Mouse (Mus musculus): Measurements from ENCODE around the gene Agrn. TPM values are rescaled to one million over a fixed set of nuclear protein-coding genes. Genes with fewer than 3 reads are reported as not detected.

Agrn gene
- total and polyA plus RNA-seq, 3 experiments = 24.3 to 50.4 (median 26.9) TPM

GRCm38 (mm10) chr4:156135112-156135511 lies 62.2 kb downstream of the Agrn start:
- no peaks in the 10 kb centered on the region for H3K36me3 ChIP-seq (ENCODE audit: control insufficient read depth, insufficient read depth, low read length)
- no peaks in the 10 kb centered on the region for H3K79me2 ChIP-seq (replicated peaks; ENCODE audit: control insufficient read depth, insufficient read depth, low read length)
- H3K27ac ChIP-seq = no peak overlapping the region
- no peak overlapping the region for H3K4me3 ChIP-seq
- TF ChIP-seq CTCF (IDR thresholded peaks at IDR 0.05) (no peak), POLR2A (IDR thresholded peaks at IDR 0.05; ENCODE audit: insufficient read depth, low read depth, low read length) (no peak), EP300 (IDR thresholded peaks at IDR 0.05; ENCODE audit: insufficient read depth, low read depth, low read length) (no peak)
- intact Hi-C loops (cut with DNase I) = no loop called here
- DNase-seq = no peak
- H3K9ac ChIP-seq (ENCODE audit: low read depth, low read length) = no peak overlapping the region
- no peaks in the 10 kb centered on the region for H3K4me1 ChIP-seq (ENCODE audit: control insufficient read depth, insufficient read depth, low read length)
- H3K27me3 ChIP-seq (ENCODE audit: control insufficient read depth, insufficient read depth, low read length) = no peaks in the 10 kb centered on the region
- WGBS = 90% methylated on average over 13 of the region's 13 CpGs

- H3K4me3 ChIP-seq = no peak overlapping the region
- H3K79me2 ChIP-seq (replicated peaks; ENCODE audit: control insufficient read depth, insufficient read depth, low read length) = no peaks in the 10 kb centered on the region
- TF ChIP-seq CTCF (IDR thresholded peaks at IDR 0.05) (no peak), POLR2A (IDR thresholded peaks at IDR 0.05; ENCODE audit: insufficient read depth, low read depth, low read length) (no peak), EP300 (IDR thresholded peaks at IDR 0.05; ENCODE audit: insufficient read depth, low read depth, low read length) (no peak)
- H3K9ac ChIP-seq (ENCODE audit: low read depth, low read length) = no peak overlapping the region
- WGBS = 79% methylated on average over 12 of the region's 12 CpGs
- peak overlapping the region; percentile 20; the same call in 1 of the 2 replicates for H3K27ac ChIP-seq
- no peaks in the 10 kb centered on the region for H3K4me1 ChIP-seq (ENCODE audit: control insufficient read depth, insufficient read depth, low read length)
- no peak for DNase-seq
- no peaks in the 10 kb centered on the region for H3K27me3 ChIP-seq (ENCODE audit: control insufficient read depth, insufficient read depth, low read length)
- H3K36me3 ChIP-seq (ENCODE audit: control insufficient read depth, insufficient read depth, low read length) = no peaks in the 10 kb centered on the region
- intact Hi-C loops (cut with DNase I) = no loop called here
Measured at GRCm38 (mm10) chr4:156133943-156134605, 63.2 kb downstream of the Agrn start.

GRCm38 (mm10) chr4:156133334-156133733 lies 64.0 kb downstream of the Agrn start:
- intact Hi-C loops (cut with DNase I) = no loop called here
- Histone ChIP-seq H3K4me3 (no peak overlapping the region), H3K79me2 (replicated peaks; ENCODE audit: control insufficient read depth, insufficient read depth, low read length) (no peaks in the 10 kb centered on the region), H3K36me3 (ENCODE audit: control insufficient read depth, insufficient read depth, low read length) (no peaks in the 10 kb centered on the region), H3K27me3 (ENCODE audit: control insufficient read depth, insufficient read depth, low read length) (no peaks in the 10 kb centered on the region), H3K27ac (no peak overlapping the region; the same call in none of the 2 replicates), H3K9ac (ENCODE audit: low read depth, low read length) (no peak overlapping the region), H3K4me1 (ENCODE audit: control insufficient read depth, insufficient read depth, low read length) (no peaks in the 10 kb centered on the region)
- 62% methylated on average over 5 of the region's 5 CpGs for WGBS
- TF ChIP-seq POLR2A (IDR thresholded peaks at IDR 0.05; ENCODE audit: insufficient read depth, low read depth, low read length) (no peak), CTCF (IDR thresholded peaks at IDR 0.05) (no peak), EP300 (IDR thresholded peaks at IDR 0.05; ENCODE audit: insufficient read depth, low read depth, low read length) (no peak)
- no peak for DNase-seq

GRCm38 (mm10) chr4:156130940-156131339 lies 66.3 kb downstream of the Agrn start:
- WGBS = 85% methylated on average over 10 of the region's 10 CpGs
- no peaks in the 10 kb centered on the region for H3K36me3 ChIP-seq (ENCODE audit: control insufficient read depth, insufficient read depth, low read length)
- no peak overlapping the region for H3K4me3 ChIP-seq
- H3K27ac ChIP-seq = no peak overlapping the region
- no peaks in the 10 kb centered on the region for H3K79me2 ChIP-seq (replicated peaks; ENCODE audit: control insufficient read depth, insufficient read depth, low read length)
- H3K9ac ChIP-seq (ENCODE audit: low read depth, low read length) = no peak overlapping the region
- DNase-seq = no peak
- H3K27me3 ChIP-seq (ENCODE audit: control insufficient read depth, insufficient read depth, low read length) = no peaks in the 10 kb centered on the region
- intact Hi-C loops (cut with DNase I) = no loop called here
- no peak for TF ChIP-seq CTCF (IDR thresholded peaks at IDR 0.05)
- TF ChIP-seq EP300 (IDR thresholded peaks at IDR 0.05; ENCODE audit: insufficient read depth, low read depth, low read length) = no peak
- no peak for TF ChIP-seq POLR2A (IDR thresholded peaks at IDR 0.05; ENCODE audit: insufficient read depth, low read depth, low read length)
- no peaks in the 10 kb centered on the region for H3K4me1 ChIP-seq (ENCODE audit: control insufficient read depth, insufficient read depth, low read length)

GRCm38 (mm10) chr4:156130436-156130835 lies 66.9 kb downstream of the Agrn start, which contains the start of gene Rnf223:
TSS of gene Rnf223 (plus strand) at chr4:156130513.
- Histone ChIP-seq H3K36me3 (ENCODE audit: control insufficient read depth, insufficient read depth, low read length) (no peaks in the 10 kb centered on the region), H3K9ac (ENCODE audit: low read depth, low read length) (no peak within 1 kb of the TSS), H3K27me3 (ENCODE audit: control insufficient read depth, insufficient read depth, low read length) (no peaks in the 10 kb centered on the region), H3K27ac (no peak within 1 kb of the TSS), H3K79me2 (replicated peaks; ENCODE audit: control insufficient read depth, insufficient read depth, low read length) (no peaks in the 10 kb centered on the region), H3K4me3 (no peak within 1 kb of the TSS), H3K4me1 (ENCODE audit: control insufficient read depth, insufficient read depth, low read length) (no peaks in the 10 kb centered on the region)
- WGBS = 82% methylated on average over 15 of the region's 15 CpGs
- TF ChIP-seq EP300 (IDR thresholded peaks at IDR 0.05; ENCODE audit: insufficient read depth, low read depth, low read length) = no peak
- TF ChIP-seq POLR2A (IDR thresholded peaks at IDR 0.05; ENCODE audit: insufficient read depth, low read depth, low read length) = no peak
- no peak for TF ChIP-seq CTCF (IDR thresholded peaks at IDR 0.05)
- intact Hi-C loops (cut with DNase I) = no loop called here
- DNase-seq = no peak

GRCm38 (mm10) chr4:156128746-156129145 lies 68.5 kb downstream of the Agrn start:
- WGBS = 47% methylated on average over 5 of the region's 5 CpGs
- DNase-seq = no peak
- H3K4me1 ChIP-seq (ENCODE audit: control insufficient read depth, insufficient read depth, low read length) = no peaks in the 10 kb centered on the region
- no peaks in the 10 kb centered on the region for H3K79me2 ChIP-seq (replicated peaks; ENCODE audit: control insufficient read depth, insufficient read depth, low read length)
- no peak overlapping the region for H3K9ac ChIP-seq (ENCODE audit: low read depth, low read length)
- TF ChIP-seq POLR2A (IDR thresholded peaks at IDR 0.05; ENCODE audit: insufficient read depth, low read depth, low read length) = no peak
- TF ChIP-seq EP300 (IDR thresholded peaks at IDR 0.05; ENCODE audit: insufficient read depth, low read depth, low read length) = no peak
- no peak for TF ChIP-seq CTCF (IDR thresholded peaks at IDR 0.05)
- no peak overlapping the region for H3K27ac ChIP-seq
- H3K36me3 ChIP-seq (ENCODE audit: control insufficient read depth, insufficient read depth, low read length) = no peaks in the 10 kb centered on the region
- H3K4me3 ChIP-seq = no peak overlapping the region
- intact Hi-C loops (cut with DNase I) = no loop called here
- H3K27me3 ChIP-seq (ENCODE audit: control insufficient read depth, insufficient read depth, low read length) = no peaks in the 10 kb centered on the region
